Mouse (Mus musculus): ENCODE results near the gene Themis3. TPM values are rescaled to one million over a fixed set of nuclear protein-coding genes. Genes with fewer than 3 reads are reported as not detected.
"Not testable (repeated sequence)": the region's sequence is repeated elsewhere in the genome, so short reads cannot be mapped to it uniquely, and the experiment has no call there.

The Themis3 gene
- polyA plus RNA-seq, 3 experiments from 2014 or later = not detected

DNA sequence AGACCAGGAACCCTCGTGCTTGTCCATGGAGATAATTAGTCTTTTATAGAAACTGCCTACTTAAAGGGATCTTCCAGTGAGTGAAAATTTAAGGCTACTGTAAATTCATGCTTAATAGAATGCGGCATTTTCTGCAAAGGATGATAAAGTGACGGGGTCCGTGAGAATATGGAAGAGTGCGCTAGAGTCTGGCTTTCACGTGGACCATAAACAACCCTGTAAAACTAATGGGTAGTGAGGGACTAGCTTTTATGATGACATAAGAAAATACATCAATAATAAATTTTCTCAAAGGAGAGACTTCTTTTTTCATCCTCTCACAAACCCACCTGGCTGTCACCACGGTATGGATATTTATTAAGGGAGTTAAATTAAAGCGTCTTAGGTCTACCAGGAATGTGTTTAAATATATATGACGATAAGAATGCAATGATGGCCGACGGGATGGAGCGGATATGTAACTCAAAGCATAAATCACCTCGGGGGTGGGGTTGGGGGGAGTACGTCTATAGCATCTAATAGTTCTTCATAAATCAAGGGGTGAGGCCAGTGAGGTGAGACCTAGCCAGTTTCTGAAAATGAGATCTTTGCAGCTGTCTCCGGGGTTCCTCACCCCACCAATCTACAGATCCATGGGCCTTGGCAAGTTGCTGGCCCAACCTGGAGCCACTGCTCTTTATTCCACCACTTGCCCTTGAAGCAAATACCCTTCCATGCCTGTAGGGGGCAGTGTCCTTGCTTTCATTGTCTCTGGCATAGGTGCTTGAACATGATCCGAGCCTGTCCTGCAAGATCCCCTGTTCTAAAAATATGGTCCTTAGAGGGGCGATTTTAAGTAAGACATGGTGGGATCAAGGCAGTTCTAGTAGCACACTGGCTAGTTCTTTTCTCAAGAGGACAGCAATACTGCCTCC, 35.8 kb downstream of the Themis3 start:
- no peak for ATAC-seq

DNA sequence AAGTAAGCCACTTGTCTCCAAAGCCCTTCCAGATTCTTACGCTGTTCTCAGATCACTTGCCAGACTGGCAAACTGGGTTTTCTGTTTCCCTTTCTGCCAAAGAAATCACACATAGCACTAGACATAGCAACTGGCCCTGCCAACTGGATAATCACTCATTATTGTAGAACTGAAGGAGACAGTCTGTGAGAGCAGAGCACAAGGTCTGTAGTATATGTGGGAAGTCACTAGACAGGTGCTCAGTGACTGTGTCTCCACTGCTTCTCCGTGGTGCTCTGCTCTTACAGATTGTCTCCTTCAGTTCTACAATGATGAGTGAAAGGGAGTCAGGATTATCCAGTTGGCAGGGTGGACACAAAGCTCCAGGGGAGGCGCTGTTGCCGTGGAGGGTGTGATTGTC, 41.7 kb downstream of the Themis3 start:
- no peak for ATAC-seq

DNA sequence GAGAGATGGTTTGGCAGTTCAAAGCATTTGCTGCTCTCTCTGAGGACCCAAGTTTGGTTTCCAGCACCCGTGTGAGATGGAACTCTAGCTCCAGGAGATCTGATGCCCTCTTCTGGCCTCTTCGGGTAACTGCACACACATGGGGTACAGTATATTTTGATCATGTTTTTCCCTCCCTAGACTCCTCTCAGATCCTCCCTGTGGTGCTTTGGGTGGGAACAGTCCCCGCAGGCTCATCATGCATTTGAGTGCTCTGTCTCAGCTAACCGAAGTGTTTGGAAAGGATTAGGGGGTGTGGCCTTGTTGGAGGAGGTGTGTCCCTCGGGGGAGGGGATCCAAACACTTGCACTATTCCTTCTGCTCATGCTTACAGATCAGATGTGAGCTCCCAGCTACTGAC, 43.9 kb downstream of the Themis3 start:
- no peak for ATAC-seq

DNA sequence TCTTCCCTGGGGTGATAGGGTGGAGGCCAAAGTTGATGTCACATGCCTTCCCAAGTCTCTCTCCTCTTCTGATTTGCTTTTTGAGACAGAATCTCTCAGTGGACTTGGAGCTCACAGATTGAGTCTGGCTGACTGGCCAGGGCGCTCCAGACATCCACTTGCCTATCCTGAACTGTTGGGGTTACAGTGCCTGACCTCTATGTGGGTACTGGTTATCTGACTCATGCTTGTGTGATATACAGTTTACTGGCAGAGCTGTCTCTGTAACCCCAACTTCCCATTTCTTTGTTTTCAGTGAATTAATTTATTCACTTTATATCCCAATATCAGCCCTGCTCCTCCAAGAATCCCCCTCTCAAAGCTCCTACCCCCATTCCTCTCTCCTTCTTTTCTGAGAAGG, 62.1 kb downstream of the Themis3 start:
- no peak for ATAC-seq

DNA sequence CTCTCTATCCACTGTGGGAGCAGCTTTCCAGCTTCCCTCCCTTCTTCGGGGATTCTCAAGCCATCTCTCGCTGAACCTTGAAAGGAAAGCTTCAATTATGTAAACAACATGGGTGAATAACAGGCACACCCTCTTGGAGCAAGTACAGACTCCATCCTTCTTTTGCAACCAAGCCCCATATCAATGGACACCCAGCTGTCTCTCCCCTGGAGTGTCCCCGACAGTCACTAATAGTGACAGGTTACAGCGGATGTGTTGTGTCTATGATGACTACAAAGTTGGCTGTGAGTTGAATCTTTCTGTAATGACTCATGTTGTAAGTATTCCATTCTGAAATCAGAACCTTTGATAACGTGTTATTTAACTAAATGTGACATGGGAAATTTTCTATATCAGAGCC, 71.0 kb downstream of the Themis3 start:
- ATAC-seq = no peak

DNA sequence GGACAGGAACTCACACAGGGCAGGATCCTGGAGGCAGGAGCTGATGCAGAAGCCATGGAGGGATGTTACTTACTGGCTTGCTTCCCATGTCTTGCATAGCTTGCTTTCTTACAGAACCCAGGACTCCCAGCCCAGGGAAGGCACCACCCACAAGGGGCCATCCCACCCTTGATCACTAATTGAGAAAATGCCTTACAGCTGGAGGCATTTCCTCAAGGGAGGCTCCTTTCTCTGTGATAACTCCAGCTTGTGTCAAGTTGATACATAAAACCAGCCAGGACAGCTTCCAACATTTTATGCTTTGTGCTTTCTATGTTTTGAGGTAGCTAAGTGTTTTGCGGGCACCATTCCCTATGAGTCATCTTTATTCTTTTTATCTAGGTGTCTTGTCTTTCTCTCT, 71.8 kb downstream of the Themis3 start:
- not testable (repeated sequence) for ATAC-seq

DNA sequence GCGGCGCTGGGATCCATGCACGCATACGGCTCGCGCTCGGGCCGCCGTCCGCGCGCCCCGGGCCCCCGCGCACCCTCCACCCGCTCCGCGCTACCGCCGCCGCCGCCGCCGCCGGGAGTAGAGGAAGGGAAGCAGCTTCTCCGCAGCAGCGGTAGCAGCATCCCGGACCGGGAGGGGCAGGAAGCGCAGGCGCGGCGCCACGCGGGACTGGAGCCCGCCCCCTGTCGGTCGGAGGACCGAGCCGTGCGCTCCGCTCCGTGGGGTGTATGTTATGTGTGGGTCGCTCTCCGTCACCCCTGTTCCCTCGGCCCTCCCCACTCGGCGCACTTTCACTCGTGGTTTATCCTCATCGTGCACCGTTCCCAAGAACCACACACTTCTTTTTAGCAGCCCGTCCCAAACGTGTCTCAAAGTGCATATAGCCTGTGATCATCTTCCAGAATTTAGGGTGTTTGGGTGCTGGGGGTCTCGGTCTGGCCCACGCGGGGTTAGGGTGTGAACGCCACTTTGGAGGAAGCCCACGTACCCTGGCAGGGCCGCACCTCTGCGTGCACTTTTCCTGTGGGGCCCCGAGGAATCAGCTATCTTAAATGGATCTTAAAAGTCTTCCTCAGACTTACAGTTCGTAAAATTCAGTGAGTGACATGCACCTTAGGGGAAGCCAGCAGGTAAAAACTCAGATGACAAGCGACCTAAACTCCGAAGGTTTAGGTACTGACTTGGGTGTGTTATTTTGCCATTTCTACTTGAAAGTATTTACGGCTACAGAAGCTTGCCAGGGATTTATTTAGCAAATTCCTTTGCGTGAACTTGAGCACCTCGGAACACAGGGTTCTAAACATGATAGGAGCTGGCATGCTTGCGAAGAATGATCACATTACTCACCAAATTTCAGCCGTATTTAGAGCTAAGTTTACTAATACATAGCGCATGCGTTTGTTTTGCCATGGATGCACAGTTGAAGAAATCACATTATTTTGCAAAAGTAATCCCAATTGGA, 74.6 kb downstream of the Themis3 start, which contains the start of gene Rab12:
Gene Rab12 (minus strand): TSS at position 176 of the 1,000 bp plus-strand sequence.
- ATAC-seq = peak; percentile 95

DNA sequence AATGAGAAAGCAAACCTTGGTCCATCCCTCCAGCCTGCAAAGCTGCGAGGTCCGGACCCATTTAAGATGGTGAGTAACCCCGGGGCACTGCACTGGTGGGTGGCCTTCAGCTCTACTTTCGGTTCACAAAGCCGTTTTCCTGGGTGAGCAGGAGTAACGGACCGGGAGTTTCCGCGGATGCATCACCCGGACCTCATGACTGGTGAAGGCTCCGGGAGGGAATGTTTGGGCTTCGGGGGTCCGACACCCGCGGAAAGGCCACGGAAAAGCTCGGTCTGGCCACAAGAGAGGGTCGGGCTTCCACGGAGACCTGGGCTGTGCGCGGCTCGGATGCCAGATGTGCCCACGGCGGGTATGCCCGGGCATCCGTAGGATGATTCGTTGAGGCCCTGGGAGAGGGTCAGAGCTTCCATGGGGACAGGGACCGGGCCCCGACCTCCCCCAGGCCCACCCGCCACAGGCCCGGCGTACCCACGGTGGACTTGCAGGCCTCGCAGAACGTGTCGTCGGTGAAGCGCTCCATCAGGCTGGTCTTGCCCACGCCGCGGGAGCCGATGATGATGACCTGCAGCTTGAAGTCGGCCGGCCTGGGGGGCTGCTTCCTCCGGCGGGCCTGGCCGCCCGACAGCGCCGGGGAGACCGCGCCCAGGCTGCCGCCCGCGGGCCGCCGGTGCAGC, 75.4 kb downstream of the Themis3 start:
- ATAC-seq = peak; percentile 49

DNA sequence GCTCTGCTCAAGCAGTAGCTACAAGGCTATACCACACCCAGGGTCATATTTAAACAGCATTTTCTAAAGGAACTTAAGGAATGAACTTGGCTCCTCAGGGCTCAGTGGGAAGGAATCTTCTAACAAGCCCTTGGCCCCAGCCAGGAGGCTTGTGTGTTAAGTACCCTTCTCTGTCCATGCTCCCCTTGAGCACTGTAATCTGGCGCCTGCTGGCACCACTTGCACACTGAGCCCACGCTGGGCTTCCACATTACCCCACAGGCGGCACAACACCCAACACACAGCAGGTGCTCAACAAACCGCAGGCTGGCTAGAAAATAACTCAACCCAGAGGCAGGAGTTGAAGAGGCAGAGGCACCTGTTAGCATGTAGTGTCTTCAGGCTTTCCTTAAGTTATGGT, 77.5 kb downstream of the Themis3 start:
- no peak for ATAC-seq

DNA sequence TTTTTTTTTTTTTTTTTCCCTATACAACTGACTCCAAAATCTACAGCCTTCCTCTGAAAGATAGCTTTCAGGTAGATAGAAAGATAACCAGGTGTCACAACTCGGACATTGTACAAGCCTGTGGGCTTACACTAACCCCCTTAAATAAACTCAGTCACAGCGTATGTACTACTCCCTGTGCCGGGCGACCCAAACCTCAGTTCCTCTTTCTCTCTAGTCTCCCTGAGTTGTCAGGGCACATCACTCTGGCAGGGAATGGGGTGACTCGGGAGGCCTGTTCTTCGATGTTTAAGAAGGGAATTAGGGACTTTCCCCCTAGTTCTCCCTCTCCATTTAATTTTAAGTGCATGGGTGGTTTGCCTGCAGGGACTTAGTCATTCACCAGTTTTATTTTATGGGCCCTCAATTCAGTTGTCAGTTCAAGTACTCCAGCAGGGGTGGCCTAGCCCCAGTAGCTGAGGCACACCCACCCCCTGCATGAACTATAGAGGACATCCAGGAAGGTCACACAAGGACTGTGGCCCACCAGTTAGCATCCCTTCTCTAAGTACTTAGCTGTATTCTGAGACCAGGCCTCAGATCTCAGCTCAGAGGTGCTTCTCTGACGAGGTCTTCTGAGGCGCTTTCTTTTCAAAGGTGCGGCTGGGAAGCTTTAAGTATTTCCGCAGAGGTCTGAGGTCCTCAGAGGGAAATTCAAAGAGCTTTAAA, 80.0 kb downstream of the Themis3 start:
- no peak for ATAC-seq

DNA sequence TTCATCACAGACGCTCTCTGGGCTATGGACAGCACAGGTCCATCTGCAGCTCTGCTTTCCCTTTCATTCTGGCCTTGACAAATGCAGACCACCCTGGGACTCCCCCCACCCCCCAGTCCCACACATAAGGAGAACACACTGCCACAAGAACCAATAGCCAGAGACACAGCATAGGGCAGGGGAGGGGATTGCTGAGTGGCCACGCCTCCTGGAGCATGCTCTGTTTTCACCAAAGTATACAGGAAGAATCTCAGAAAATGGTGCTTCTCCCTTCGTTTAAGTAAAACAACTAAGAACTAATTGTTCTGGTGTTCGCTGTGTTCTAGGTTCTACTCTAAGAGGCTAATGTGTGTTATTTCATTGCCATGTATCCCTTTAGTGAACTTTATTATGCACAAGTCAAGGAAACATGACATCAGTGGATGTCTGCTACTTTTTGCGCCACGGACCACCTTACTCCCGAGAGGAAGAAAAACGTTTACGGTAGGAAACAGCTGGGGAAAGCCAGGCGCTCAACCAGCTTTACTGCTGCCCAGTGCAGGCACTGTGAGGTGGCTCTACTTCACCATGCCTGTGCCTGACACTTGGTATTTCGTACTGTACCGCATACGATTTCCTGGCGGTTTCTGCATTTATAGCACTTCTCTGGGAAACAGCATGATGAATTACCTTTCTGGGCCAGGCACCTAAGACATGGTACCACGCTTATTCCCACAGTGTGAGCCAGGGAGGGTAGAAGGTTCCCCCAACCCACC, 82.0 kb downstream of the Themis3 start:
- peak; percentile 77 for ATAC-seq

DNA sequence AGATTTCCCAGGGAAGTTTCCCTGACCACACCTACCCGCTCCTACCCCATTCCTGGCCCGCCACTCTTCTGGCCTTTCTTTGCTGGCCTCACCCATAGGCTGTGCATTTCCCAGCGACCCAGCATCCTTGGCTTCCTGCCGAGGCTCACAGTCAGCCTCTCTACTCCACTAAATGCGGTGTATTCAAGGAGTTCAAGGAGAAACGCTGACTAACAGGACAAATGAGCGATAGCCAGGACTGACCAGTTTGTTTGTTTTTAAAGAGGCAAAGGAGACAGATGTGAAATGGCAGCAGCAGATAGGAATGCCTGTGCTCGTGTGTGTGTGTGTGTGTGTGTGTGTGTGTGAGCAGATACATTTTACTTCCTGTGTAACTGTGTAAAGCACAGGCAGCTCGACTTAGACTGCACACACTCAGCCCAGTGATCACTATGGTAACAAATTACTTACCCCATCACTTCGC, 84.2 kb downstream of the Themis3 start:
- ATAC-seq = no peak

DNA sequence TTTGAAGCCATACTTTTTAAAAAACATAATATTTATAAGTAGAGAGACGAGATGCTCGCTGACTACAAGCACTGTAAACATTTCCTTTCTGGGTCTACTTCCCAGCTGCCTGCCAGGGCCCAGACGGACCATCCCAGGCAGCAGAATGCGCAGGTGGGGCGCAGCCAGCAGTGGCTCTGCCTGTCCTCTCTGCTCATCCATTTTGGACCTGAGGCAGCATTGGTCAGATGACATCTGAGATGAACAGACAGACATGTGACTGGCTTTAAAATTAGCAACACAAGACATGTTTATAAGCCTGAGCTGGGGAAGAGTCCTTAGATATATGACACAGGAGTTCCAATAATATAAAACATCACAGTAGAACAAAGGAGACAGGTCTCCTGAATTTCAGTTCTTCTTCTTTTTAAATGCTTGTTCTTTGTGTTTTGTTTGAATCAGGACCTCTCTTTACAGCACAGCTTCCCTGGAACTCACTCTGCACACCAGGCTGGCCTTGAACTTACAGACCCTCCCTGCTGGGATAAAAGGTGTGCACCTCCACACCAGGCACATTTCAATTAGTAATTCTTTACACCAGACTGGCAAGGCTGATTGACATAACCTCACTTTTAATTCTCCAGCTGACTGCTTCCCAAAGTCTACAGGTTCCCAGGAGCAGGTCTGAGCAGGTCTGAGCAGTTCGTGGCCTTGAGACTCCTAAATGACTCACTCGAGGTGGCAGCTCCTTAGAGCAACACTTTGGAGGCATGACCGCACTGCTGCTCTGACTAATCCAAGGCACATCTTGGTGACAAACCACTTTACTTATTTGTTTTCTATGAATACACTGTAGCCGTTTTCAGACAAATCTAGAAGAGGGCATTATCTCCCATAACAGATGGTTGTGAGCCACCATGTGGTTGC, 87.1 kb downstream of the Themis3 start:
- no peak for ATAC-seq

DNA sequence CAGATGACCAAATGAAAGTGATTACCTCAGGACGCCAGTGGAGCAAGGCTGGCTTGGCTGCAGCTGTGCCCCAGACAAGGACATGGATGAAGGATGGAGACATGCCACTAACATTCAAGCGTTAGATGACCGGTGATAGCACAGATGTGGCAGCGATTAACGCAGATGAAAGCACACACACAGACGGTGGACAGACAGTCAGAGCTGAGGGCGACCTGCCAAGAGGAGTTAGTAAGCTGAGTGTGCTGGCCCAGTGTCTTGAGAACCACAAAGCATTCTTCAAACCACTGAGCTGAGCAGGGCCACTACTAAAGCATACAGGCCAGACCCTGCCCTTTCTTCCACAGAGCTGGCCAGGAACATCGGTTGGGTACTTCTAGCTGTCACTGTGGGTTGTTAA, 89.5 kb downstream of the Themis3 start:
- ATAC-seq = no peak

Other genes with a start within 250 kb of the Themis3 start
- under 1 TPM in 1 of 3 experiments, not detected in 2; 0.39 TPM for gene Mtcl1, start 144.9 kb downstream of the Themis3 start, polyA plus RNA-seq (2017; shearing (Covaris generic))
- 10 to 100 TPM in 2 of 3 experiments, 1 to 10 TPM in 1; 9.0 to 19.3 (median 19.0) TPM for gene Rab12, start 74.9 kb downstream of the Themis3 start, polyA plus RNA-seq (2017; shearing (Covaris generic))

Measured in inflammation-experienced regulatory T-cells, adult 6 months (primary cell).